Mouse (Mus musculus) adrenal gland, adult 18-20 months (tissue): ENCODE measurements at regions not wholly inside any gene's neighbourhood (a gene's known extent, or its start where the extent isn't known, plus 50 kb on each side); places are given as distances from the start of the nearest gene placed in this dataset.
"Not testable (repeated sequence)": the region's sequence is repeated elsewhere in the genome, so short reads cannot be mapped to it uniquely, and the experiment has no call there.

Source experiments
- DNase-seq, 2 experiments: peaks; one replicate each; pipeline ENCODE4 v3.0.0; 2021 to 2022; ENCODE audit warnings: low spot score in 2 of 2

DNA sequence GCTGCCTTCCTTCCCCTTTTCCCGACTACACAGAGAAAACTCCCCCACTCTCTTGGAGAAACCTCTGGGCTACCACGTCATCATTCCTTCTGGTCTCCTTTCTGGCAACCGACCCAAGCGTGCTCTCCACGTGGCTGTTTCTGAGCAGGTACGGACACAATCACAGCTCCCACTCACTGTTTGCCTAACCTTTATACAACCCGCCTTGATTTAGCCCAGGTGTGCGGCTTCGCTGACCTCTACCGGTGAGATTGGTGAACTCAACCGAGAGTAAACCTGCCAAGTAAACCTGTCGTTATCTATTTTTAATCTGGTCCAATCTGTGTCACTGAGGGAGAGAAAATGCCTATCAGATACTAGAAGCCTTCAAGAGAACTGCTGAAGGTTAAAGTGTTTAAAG lies 142.7 kb upstream of the Gnai1 start:
- DNase-seq, result no peak

GRCm38 (mm10) chr5:18494305-18494704 lies 134.2 kb upstream of the Gnai1 start:
- no peak for DNase-seq

DNA sequence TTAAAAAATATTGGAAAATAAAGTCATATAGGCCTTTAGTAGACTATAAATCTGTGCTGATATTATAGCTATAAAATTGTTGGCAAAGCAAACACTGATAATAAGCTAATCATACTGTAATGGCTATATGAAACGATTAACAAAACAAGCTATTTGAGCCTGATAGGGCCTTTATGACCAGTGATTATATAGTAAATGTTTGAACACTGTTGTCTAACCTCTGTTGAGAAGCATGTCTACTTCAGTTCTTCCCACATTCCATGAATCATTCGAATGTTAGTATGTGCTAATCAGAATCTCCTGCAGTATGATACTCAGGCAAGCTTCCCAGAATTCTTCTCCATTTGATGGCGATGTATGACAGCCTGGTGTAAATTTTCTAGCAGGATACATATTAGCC lies 129.6 kb upstream of the Gnai1 start:
- DNase-seq, result no peak

GRCm38 (mm10) chr5:18487076-18487772 lies 127.1 kb upstream of the Gnai1 start:
- no peak for DNase-seq

DNA sequence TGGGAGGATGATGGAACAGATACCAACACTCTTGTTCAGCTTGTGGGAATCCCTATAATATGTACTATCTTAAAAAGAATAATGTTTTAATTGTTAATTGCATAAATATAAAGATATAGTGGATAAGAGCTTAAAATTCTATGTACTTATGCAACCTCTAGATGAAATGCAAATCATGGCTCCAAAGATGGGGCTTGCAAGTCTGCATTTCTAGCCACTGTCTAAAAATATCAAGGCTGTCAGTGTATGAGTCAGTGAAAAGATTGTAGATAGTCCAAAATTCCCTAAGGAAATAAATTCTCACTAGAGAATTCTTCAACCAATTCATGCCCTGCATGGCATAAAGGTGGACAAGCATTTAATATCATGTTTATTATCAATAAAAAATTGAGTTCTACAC lies 124.2 kb upstream of the Gnai1 start:
- no peak for DNase-seq

DNA sequence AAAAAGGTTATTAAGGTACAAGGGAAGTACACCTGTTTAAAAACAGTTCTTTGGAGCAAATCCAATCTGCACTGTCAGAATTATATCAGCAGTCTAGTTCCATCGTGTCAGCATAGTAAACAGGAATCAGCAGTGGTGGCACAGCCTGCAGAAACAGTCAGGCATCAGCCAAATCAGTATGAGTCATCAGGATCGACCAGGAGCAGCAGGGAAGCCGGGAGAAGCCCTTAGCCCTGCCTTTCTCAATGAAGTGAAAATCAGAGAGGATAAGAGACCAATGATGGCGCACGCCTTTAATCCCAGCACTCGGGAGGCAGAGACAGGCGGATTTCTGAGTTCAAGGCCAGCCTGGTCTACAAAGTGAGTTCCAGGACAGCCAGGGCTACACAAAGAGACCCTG lies 118.3 kb upstream of the Gnai1 start:
- DNase-seq, result no peak

GRCm38 (mm10) chr5:18477372-18478017 lies 117.3 kb upstream of the Gnai1 start:
- DNase-seq, result no peak

GRCm38 (mm10) chr5:18472114-18472513 lies 112.0 kb upstream of the Gnai1 start:
- DNase-seq, result no peak

DNA sequence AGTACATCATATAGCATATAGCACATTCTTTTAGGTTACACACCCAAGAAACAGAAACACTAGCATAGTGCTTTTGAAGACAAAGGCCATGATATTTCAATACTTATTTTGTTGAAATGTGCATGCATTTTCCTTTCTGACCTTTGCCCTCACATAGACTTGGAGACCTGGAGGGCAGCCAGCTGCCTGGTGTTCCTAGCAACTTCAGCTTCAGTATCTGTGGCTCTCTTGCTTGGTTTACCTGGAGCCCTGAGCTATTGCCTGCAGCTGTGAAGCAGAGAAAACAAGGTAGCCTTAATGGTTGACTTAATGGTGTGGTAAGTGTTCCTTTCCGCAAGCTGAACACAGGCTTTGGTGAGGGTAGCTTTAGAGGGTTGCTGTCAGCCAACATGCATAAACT lies 97.6 kb upstream of the Gnai1 start:
- no peak for DNase-seq

- no peak for DNase-seq
Measured at GRCm38 (mm10) chr5:18456196-18456595, 96.0 kb upstream of the Gnai1 start.

GRCm38 (mm10) chr5:18452871-18453757 lies 93.0 kb upstream of the Gnai1 start:
- DNase-seq, result not testable (repeated sequence)

GRCm38 (mm10) chr5:18449261-18449660 lies 89.1 kb upstream of the Gnai1 start:
- DNase-seq, result no peak

GRCm38 (mm10) chr5:18448330-18448670 lies 88.1 kb upstream of the Gnai1 start:
- no peak for DNase-seq

DNA sequence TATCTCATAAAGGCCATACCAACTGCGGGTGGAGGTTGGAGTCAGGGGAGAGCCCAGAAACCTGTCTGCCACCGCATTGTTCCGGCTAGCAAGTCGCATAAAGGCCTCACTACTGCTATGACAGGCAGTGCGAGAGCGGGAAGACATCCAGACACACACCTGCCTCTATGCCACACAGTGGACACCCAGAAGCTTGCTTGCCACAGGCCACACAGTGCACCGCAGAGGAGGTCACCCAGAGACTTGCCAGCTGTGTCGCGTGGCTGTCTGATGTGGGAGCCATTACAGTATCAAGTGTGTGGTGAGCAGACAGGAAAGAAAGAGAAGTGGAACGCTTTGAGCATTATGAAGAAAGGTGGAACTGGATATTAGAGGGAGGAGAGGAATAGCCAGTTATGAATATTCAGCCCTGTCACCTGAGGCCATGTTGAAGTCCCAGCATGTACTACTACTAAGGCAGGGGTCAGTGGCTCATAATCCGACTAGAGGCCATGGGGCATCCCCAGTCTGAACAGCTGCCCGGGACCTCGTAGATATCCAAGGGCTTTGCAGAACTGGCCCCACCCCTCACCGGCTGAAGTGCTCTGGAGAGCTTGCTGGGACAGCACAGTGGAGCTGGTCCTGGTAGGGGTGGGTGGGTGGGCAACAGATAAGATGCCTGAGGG lies 87.6 kb upstream of the Gnai1 start:
- DNase-seq, result no peak

- DNase-seq, result peak; percentile 31 to 56
Measured at GRCm38 (mm10) chr5:18445969-18446368, 85.8 kb upstream of the Gnai1 start.

DNA sequence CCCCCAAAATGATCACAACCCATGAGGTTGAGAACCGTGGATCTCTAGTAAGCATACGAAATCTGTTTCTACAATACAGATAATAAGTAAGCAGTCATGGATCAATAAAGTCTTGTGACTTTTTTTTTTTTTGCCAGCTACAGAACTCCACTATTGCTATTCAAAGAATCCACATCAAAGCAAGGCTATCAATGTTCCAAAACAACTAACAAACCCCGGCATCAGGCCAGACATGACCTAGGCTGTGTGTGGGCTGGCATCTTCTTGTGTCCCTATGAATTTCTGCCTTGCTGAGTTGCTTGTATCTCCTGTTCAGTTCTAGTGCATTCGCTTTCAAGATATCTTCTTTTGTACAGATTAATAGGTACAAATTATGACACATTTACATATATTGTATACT lies 79.8 kb upstream of the Gnai1 start:
- DNase-seq, result no peak

DNA sequence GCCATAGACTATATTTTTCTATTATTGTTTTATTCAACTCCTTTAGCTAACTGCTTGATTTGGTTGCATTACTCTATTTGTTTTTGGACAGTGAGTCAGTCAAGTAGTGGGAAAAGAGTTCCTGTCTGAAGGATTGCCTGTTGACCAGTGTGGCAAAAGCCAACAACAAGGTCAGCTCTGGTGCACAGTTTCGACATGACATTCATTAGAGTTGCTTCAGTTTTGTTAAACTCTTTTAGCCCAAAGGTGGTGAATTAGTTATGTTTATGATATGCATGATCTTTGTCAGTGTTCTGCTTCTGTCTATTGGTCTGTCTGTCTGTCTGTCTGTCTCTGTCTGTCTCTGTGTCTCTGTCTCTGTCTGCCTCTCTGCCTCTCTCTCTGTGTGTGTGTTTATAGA lies 79.1 kb upstream of the Gnai1 start:
- no peak for DNase-seq

DNA sequence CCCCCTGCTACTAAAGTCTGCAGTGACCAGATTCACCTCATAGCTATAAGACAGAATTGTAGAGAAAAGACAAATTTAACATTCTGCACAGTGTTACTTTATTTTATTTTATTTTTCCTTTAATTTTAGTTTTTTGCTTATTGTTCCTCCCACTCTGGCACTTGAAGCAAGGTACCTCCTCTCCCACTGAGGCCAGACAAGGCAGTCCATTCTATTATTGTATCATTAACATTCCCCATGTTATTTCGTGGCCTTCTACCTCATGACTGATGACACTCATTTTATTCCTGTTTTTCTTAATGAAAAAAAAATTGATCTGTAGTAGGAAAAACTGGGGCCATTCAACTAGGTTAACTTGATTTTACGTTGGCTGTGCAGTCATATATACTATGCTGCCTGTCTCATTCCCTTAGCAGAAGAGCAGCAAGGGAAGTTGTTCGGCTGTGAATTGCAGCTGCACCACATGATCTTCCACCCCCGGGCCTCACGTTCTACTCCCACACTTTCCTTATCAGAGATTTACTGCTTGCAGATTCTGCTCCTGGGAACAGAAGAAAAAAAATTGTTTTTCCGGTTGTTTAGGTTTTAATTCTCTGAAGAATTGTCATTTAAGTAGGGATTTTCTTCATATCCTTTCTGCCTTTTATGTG lies 76.1 kb upstream of the Gnai1 start:
- no peak for DNase-seq

- DNase-seq, result no peak
Measured at GRCm38 (mm10) chr5:18434245-18434644, 74.1 kb upstream of the Gnai1 start.

GRCm38 (mm10) chr5:18433287-18433686 lies 73.1 kb upstream of the Gnai1 start:
- DNase-seq, result no peak

GRCm38 (mm10) chr5:18425098-18425497 lies 64.9 kb upstream of the Gnai1 start:
- DNase-seq, result no peak
